Mouse (Mus musculus) subcutaneous adipose tissue, adult 2 months (tissue): ENCODE results near the gene Nhs. TPM values are rescaled to one million over a fixed set of nuclear protein-coding genes. Genes with fewer than 3 reads are reported as not detected.

Experiments
- polyA plus RNA-seq: library from polyadenylated mRNA; depleted of rRNA; stranded (reverse); fragments of >200 nt; gene quantifications from 2 replicates; pipeline ENCODE4 v1.2.3, GENCODE M21; 2012; ENCODE audit warnings: low replicate concordance; rRNA removed

Gene Nhs
- 0.23 and 1.2 TPM in 2 replicates for polyA plus RNA-seq

DNA sequence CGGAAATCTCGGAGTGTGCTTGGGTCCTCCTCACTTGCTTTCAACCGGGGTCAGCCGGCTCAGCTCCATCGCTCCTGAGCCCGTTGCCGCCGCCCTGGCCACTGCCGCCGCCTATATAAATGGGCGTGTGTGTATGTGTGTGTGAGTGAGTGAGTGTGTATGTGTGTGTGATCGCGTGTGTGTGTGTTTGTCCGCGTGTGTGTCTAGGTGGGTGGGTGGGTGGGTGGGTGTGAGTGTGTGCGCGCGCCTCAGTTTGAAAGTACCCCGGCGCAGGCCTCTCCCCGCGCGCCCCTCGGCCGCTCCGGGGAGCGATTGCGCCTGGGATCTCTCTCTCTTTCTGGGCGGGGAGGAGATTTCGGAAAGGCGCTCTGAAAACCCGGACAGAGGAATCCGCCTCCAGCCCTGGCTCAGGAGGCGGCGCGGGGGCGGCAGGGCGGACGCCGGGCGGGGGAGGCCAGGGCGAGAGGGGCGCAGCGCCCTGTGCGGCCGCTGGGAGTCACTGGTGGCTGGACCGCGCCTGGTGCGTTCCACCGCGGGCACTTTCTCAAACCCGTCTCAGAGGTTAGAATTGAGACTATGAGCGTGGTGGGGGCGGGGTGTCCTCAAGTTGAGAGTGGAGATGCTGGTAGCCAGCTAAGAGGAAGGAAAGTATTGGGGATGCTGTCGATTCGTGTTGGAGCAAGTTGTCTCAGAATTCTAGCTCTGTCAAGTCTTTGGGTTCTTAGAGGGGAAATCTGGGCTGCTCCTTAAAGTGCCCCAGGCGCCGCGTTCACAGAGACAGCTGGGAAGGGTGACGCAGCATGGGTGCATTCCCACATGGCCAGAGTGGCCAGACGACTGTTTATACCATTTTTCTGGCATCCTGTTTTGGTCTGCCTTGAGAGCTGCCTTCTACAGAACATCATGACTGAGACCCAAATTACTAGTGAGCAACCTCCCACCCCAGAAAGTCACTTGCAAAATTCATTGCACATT lies at the start of gene Nhs:
TSS of gene Nhs (minus strand) at position 94 of the 975 bp plus-strand sequence.

